Mouse (Mus musculus): ENCODE results near the gene H2-Oa.
A peak's percentile ranks its signal among the peaks of the same experiment; 100 is the strongest.

H2-Oa gene

GRCm38 (mm10) chr17:34121879-34122187 lies 29.7 kb downstream of the H2-Oa start:
- no peak for DNase-seq (ENCODE audit: extremely low read depth, low read depth, low spot score)

DNA sequence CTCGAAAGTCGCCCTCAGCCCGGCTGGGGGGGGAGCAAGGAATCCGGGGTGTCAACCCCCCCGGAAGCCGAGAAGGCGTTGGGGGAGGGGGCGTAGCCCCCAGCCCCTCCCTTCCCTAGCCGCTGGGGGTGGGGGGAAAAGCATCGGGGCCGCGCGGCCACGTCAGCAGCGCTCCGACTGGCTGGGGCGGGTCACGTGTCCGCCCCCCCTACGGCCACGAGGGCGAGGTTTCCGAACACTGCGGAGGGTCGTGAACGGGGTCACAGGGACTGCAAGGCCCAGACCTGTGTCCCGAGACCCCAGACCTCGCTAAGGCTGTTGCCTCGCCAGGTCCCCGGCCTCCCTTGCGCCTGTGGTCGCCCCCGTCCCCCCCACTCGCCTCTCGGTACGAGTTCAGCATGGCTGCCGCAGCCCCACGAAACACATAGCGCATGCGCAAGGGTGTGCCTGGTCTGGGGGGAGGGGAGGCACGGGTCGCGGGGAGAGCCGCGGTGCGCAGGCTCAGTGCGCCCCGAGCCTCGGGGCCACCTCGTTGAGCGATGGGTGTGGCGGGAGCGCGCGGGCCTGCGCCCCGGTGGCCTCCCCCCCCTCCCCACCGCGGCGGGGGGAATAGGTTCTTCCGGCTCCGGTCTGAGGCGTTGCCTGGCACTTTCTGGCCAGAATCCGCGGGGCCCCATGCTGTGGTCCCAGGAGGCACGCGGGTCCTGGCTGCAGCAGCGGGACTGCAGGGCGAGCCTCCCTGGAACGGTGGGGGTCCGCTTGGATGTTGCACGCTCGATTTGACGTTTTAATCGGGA lies 30.2 kb downstream of the H2-Oa start, which contains the start of gene Brd2:
TSS of gene Brd2 (minus strand) at position 447 of the 797 bp plus-strand sequence.
- DNase-seq (ENCODE audit: extremely low read depth, low read depth, low spot score), result no peak

DNA sequence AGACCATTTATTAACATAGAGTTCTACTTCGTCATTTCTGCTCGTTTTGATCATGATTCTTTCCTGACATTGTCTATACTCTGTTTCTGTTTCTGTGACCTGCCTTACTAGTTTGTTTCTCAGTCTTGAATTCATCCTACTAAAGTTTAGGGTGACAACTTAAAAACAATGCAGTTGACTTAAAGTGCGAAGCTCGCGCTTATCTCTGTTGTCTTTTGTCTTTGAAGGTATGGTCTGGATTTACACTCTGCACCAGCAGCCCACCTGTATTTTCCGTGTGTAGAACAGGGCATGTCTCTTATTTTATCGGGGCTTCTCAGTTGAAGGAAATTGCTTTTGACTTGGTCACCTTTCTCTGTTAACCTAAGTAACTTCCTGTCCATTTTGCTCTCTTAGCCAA lies 31.0 kb downstream of the H2-Oa start:
- no peak for DNase-seq (ENCODE audit: extremely low read depth, low read depth, low spot score)

DNA sequence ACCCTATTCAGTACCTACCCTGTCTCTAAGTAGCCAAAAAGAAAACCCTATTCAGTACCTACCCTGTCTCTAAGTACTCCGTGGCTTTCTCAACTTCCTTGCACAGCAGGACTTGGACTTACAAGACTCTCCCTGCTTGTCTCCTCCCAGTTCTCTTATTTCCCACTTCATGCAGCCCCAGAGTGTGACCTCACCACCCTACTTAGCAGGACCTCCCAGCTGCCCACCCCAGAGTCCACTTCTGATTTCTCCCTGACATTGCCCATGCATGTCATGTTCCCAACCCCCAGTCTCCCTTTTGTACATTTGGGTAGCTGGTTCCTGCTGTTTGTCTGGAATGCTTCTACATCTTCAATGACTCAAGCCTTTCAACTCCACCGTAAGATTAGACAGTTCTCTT lies 31.4 kb downstream of the H2-Oa start:
- DNase-seq (ENCODE audit: extremely low read depth, low read depth, low spot score), result no peak

- no peak for DNase-seq (ENCODE audit: extremely low read depth, low read depth, low spot score)
Measured at GRCm38 (mm10) chr17:34124649-34125048, 32.5 kb downstream of the H2-Oa start.

DNA sequence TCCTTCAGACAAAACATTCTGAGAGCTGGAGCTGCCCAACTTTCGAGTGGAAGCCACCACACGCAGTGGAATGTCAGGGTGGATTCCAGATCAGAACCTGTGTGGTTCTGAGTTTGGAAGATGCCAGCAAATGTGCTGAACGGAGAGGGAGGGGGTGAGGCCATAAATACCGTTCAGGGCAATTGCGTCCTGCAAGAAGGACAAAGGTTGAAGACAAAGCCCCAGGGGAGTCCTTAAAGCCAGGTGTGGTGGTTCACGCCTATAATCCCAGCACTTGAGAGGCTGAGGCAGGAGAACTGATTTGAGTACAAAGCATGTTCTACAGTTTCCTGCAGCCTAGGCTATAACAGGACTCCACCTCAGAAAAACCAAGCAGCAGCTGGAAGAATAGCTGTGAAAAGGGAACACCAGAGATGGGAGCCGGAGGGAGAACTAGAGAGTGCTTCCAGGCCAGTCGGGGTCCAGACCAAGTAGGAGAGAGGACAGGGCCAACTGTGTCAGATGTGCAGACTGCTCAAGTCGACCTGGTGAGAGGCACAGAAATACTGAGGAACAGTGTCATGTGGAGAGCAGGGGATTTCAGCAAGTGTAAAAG lies 34.8 kb downstream of the H2-Oa start:
- no peak for DNase-seq (ENCODE audit: extremely low read depth, low read depth, low spot score)

DNA sequence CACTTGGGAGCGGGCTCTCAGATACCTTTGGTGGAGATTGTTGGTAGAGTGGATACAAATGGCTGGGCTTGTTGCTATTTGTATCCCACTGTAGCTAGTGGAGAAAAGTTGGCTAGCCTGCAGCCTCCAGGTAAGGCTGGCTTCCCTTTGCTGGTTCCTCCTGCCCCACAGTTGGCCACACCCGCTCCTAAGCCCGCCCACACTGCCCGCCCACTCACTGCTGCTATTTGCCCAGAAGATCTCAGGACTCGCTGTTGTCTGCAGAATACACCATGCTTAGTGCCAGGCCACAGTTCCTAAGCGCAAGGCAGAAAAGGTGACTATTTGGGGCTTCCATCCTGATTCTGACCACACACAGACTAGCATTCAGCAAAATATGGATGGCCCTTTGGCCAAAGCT lies 35.3 kb downstream of the H2-Oa start:
- no peak for DNase-seq (ENCODE audit: extremely low read depth, low read depth, low spot score)

GRCm38 (mm10) chr17:34128264-34128937 lies 36.3 kb downstream of the H2-Oa start:
- no peak for DNase-seq (ENCODE audit: extremely low read depth, low read depth, low spot score)

DNA sequence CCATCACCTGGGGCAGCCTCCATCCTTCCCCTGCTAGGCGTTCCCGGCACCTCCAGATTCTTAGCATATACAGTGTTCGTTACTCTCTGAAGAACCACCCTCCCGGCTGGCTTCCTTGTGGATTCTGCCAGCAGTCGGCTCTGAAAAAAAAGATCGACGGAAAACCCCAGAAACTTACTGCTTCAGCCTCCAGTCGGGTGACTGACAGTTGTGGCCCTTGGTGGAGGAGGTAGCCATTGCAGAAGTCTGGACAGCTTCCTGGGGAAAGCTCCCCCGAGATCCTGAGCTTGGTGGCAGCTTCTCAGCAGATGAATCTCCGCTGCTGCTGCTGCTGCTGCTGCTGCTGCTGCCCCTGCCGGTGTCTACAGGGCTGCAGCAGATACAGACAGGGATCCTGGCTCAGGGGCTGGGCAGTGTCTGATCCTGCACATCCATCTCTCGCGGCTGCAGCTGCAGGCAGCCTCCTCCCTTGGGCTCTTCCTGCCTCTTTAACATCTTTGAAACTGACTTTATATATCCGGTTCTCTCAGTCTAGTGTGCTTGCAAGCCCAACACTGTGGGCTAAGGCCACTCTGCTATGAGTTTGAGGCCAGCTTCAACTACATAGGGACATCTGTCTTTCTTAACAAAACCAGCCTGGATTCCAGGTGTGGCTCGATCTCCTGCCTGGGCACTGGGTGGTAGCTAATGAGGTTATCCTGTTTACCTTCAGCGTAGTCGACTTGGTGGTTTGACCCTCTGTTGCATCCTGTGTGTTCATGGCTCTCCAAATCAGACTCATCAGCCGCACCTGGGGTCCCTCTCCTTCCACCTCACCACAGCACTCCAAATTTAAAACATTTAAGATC lies 37.0 kb downstream of the H2-Oa start:
- DNase-seq (ENCODE audit: extremely low read depth, low read depth, low spot score), result no peak

DNA sequence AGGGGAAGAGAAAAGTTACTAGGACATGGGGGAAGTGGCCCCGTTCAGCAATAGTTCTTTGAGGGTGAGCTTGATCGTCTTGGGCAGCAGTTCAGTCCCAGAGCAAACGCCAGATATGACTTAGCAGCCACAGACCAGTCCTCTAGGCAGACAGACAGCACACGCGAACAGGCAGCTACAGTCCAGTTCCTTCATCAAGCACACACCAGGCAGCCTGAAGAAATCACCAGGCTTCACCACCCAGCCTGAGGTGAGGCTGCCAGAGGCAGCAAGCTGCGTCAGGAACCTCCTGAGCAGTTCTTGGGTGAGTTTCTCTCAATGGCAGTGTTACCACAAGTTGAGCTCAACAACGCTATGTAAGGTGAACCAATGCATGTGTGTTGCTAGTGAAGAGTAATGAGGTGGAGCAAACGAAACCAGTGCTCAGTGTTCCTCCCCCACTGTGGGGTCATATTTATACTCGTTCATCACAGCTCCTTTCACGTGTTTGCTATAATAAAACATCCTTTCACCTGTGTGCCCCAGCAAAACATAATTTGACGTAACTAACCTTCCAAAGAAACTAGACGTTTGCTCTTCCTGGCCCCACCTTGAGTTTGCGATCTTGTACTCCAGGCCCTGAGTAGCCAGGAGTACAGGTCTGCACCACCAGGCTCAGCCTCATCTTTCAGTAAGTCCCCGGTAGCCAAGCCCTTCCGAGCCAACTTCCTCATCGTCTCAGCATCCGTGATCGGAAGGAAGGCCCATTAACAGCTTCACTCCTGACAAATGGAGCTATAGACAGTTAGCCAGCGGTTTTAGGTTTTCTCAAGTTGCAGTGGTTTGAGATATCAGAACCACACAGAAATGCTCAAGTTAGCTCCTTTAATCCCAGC lies 38.2 kb downstream of the H2-Oa start:
- no peak for DNase-seq (ENCODE audit: extremely low read depth, low read depth, low spot score)

- no peak for DNase-seq (ENCODE audit: extremely low read depth, low read depth, low spot score)
Measured at GRCm38 (mm10) chr17:34131911-34132310, 39.8 kb downstream of the H2-Oa start.

GRCm38 (mm10) chr17:34133289-34133688 lies 41.1 kb downstream of the H2-Oa start:
- DNase-seq (ENCODE audit: extremely low read depth, low read depth, low spot score), result no peak

DNA sequence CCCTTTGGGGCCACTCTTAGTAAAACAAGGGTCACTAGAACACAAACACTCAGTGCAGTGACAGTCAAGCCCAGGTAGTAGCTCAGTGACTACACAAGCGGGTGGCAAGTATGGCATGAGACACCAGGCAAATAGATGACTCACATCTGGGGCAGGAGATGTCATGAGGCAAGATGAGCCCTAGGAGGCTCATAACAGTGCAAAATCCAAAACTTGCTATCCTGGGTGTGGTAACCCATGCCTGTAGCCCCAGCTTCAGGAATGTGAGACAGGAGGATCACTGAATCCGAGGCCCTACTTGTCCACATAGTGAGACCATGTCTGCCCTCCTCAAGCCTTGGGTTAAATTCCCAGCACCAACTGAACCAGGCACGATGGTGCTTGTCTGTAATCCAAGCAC lies 42.3 kb downstream of the H2-Oa start:
- no peak for DNase-seq (ENCODE audit: extremely low read depth, low read depth, low spot score)

- DNase-seq (ENCODE audit: extremely low read depth, low read depth, low spot score), result peak; percentile 79
Measured at GRCm38 (mm10) chr17:34135297-34136224, 43.4 kb downstream of the H2-Oa start.

DNA sequence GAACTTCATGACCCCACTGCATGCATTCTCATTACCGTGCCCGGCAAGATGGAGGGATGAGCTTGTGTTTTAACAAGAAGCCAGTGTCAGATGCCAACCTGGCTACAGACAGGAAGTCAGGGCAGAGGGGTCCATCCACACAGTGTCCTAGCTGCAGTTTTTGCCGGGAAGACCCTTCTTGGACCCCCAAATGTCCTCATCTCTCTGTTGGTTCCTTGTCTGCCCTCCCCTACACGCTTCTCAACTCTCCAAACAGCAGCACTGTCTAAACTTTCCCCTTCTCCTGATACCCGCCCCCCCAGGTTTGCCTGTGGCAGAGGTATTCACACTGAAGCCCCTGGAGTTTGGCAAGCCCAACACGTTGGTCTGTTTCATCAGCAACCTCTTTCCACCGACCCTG lies 45.5 kb downstream of the H2-Oa start:
- no peak for DNase-seq (ENCODE audit: extremely low read depth, low read depth, low spot score)

GRCm38 (mm10) chr17:34138655-34139054 lies 46.5 kb downstream of the H2-Oa start:
- no peak for DNase-seq (ENCODE audit: extremely low read depth, low read depth, low spot score)

DNA sequence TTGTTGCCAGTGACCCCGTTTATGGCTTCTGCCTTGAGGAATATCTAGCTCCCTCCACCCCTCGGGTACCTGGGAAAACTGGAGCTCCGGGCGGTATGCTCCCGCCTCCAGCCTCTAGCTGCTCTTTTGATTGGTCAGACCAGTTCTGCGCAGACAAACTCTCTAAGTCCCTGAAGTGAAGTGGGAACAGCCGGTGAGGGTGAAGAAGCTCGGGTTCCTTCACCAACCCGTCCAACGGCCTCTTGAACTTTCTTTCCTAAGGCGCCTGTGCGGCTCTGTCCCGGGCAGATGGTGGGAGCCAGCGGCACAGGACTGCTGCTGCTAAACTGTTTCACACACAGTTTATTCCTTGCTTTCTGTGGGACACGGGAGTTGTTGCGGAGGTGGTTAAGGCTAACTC lies 47.3 kb downstream of the H2-Oa start:
- DNase-seq (ENCODE audit: extremely low read depth, low read depth, low spot score), result no peak

GRCm38 (mm10) chr17:34140240-34140639 lies 48.1 kb downstream of the H2-Oa start:
- DNase-seq (ENCODE audit: extremely low read depth, low read depth, low spot score), result no peak

GRCm38 (mm10) chr17:34141448-34141847 lies 49.3 kb downstream of the H2-Oa start:
- no peak for DNase-seq (ENCODE audit: extremely low read depth, low read depth, low spot score)

All from fat pad, adult 2 months (tissue).